Mouse (Mus musculus) neutrophil, adult 65 days (primary cell): Measurements from ENCODE around the gene Cnfn. TPM values are rescaled to one million over a fixed set of nuclear protein-coding genes. Genes with fewer than 3 reads are reported as not detected.

Experiments used
- total RNA-seq: library from RNA; stranded (reverse); gene quantifications from 2 replicates; pipeline ENCODE4 v1.2.4, GENCODE M21; 2023

Cnfn gene
- total RNA-seq: not detected in 2 replicates

GRCm38 (mm10) chr7:25369058-25369749 lies at the start of gene Cnfn:
Gene Cnfn (minus strand): TSS chr7:25369724.

GRCm38 (mm10) chr7:25412833-25413441 lies 43.4 kb upstream of the Cnfn start, which contains the start of gene Cxcl17:
Gene Cxcl17 (minus strand): TSS chr7:25412886.

GRCm38 (mm10) chr7:25398610-25399009 lies 29.1 kb upstream of the Cnfn start, which contains the start of gene Lipe:
Gene Lipe (minus strand): TSS chr7:25398710.

Other genes starting within 250 kb of the Cnfn start
- gene Pou2f2, start 190.0 kb downstream of the Cnfn start, total RNA-seq: 7.4 and 8.8 TPM in 2 replicates
- gene Dedd2, start 149.1 kb downstream of the Cnfn start, total RNA-seq: 228 and 310 TPM in 2 replicates
- gene Zfp526, start 148.3 kb downstream of the Cnfn start, total RNA-seq: 7.1 and 8.5 TPM in 2 replicates
- 66.1 and 79.7 TPM in 2 replicates for gene Gsk3a, start 131.9 kb downstream of the Cnfn start, total RNA-seq
- 7.6 and 9.5 TPM in 2 replicates for gene Erf, start 119.0 kb downstream of the Cnfn start, total RNA-seq
- 191 and 236 TPM in 2 replicates for gene Cic, start 102.0 kb downstream of the Cnfn start, total RNA-seq
- 4.6 and 9.4 TPM in 2 replicates for gene Pafah1b3, start 71.7 kb downstream of the Cnfn start, total RNA-seq
- not detected in 2 replicates for gene Prr19, start 68.3 kb downstream of the Cnfn start, total RNA-seq
- not detected in 2 replicates for gene Tmem145, start 63.6 kb downstream of the Cnfn start, total RNA-seq
- gene Megf8, start 52.6 kb downstream of the Cnfn start, total RNA-seq: 1.9 and 3.2 TPM in 2 replicates
- 49.2 and 51.6 TPM in 2 replicates for gene Lipe, start 29.0 kb upstream of the Cnfn start, total RNA-seq
- not detected in 2 replicates for gene Cxcl17, start 43.2 kb upstream of the Cnfn start, total RNA-seq
- 225 and 283 TPM in 2 replicates for gene Ceacam1, start 107.9 kb upstream of the Cnfn start, total RNA-seq
- gene Ceacam2, start 170.1 kb upstream of the Cnfn start, total RNA-seq: 31.1 and 36.1 TPM in 2 replicates
- gene Erich4, start 246.2 kb upstream of the Cnfn start, total RNA-seq: not detected in 2 replicates
- gene Dmac2, start 249.7 kb upstream of the Cnfn start, total RNA-seq: 22.0 and 31.8 TPM in 2 replicates